Mouse (Mus musculus) small intestine, adult 2 months (tissue): ENCODE data around the gene Odf2l.

ENCODE experiments used
- CTCF ChIP-seq: fragments of 200-500 bp; IDR thresholded peaks from 2 replicates; pipeline ENCODE4 v1.5.1; 2012; ENCODE audit warnings: low read depth, mild to moderate bottlenecking, control low read depth, inconsistent platforms, low read length, moderate library complexity, mixed read lengths; ENCODE audit not compliant: insufficient replicate concordance, insufficient read length; ENCODE audit errors: extremely low read depth
- POLR2A ChIP-seq: fragments of 200-500 bp; IDR thresholded peaks from 2 replicates; pipeline ENCODE4 v1.6.1; 2012; ENCODE audit warnings: low read depth, mild to moderate bottlenecking, control low read depth, inconsistent platforms, low read length, moderate library complexity

GRCm38 (mm10) chr3:145068964-145069363 is 49.4 kb upstream of the Odf2l start:
- TF ChIP-seq CTCF, result no peak
- TF ChIP-seq POLR2A, result no peak
